Mouse (Mus musculus) ES-E14 (cell line): ENCODE data around the gene Sdf4. TPM values are rescaled to one million over a fixed set of nuclear protein-coding genes. Genes with fewer than 3 reads are reported as not detected.

ENCODE experiments used
- DNase-seq: peaks from one replicate; pipeline ENCODE4 v3.0.0-alpha.2; 2013; ENCODE audit warnings: low read depth, low spot score
- H3K27ac ChIP-seq: 2 replicates; pipeline ENCODE4 v1.5.1; 2012; ENCODE audit warnings: low read depth, mild to moderate bottlenecking, low read length, moderate library complexity, mixed read lengths; ENCODE audit not compliant: poor library complexity, insufficient read depth, severe bottlenecking
- H3K36me3 ChIP-seq: 2 replicates; pipeline ENCODE4 v1.6.1; 2012; ENCODE audit warnings: mild to moderate bottlenecking, low read length, moderate library complexity, mixed read lengths; ENCODE audit not compliant: control insufficient read depth, poor library complexity, insufficient read depth, severe bottlenecking
- H3K4me1 ChIP-seq, 2 experiments: fragments of 150-350 bp in 1 of 2; sonication (generic) in 1 of 2; 2 replicates each; pipeline ENCODE4 v1.6.1; 2012; ENCODE audit warnings: low read length in 2 of 2, mild to moderate bottlenecking in 1 of 2, mixed read lengths in 1 of 2; ENCODE audit not compliant: control insufficient read depth in 2 of 2, insufficient read depth in 2 of 2, poor library complexity in 1 of 2
- H3K4me3 ChIP-seq, 2 experiments: fragments of 150-350 bp in 1 of 2; sonication (generic) in 1 of 2; 2 replicates each; pipeline ENCODE4 v1.5.1; 2012; ENCODE audit warnings: low read length in 2 of 2, low read depth in 1 of 2, mild to moderate bottlenecking in 1 of 2, mixed read lengths in 1 of 2; ENCODE audit not compliant: insufficient read depth in 1 of 2, poor library complexity in 1 of 2, severe bottlenecking in 1 of 2
- H3K9ac ChIP-seq: 2 replicates; pipeline ENCODE4 v1.6.1; 2012; ENCODE audit warnings: low read depth, mild to moderate bottlenecking, low read length, mixed read lengths; ENCODE audit not compliant: poor library complexity, insufficient read depth, severe bottlenecking
- H3K9me3 ChIP-seq: fragments of 150-350 bp; sonication (generic); 2 replicates; pipeline ENCODE4 v1.6.1; 2012; ENCODE audit warnings: low read depth, mild to moderate bottlenecking, low read length; ENCODE audit not compliant: control insufficient read depth, insufficient read depth
- CHD2 ChIP-seq: IDR thresholded peaks from 2 replicates; pipeline ENCODE4 v1.6.1; 2014; ENCODE audit warnings: mild to moderate bottlenecking, low read depth, low read length, inconsistent platforms
- HCFC1 ChIP-seq: IDR thresholded peaks from 2 replicates; pipeline ENCODE4 v1.6.1; 2012; ENCODE audit warnings: low read length, inconsistent platforms, borderline replicate concordance; ENCODE audit not compliant: insufficient read depth
- MAFK ChIP-seq: IDR thresholded peaks from 2 replicates; pipeline ENCODE4 v1.6.1; 2014; ENCODE audit warnings: mild to moderate bottlenecking, low read depth, low read length, inconsistent platforms; ENCODE audit not compliant: insufficient read depth
- ZC3H11A ChIP-seq: IDR thresholded peaks from 2 replicates; pipeline ENCODE4 v1.6.1; 2012; ENCODE audit warnings: low read depth, mild to moderate bottlenecking, inconsistent platforms, low read length, borderline replicate concordance
- ZNF384 ChIP-seq: IDR thresholded peaks from 2 replicates; pipeline ENCODE4 v1.6.1; 2012; ENCODE audit warnings: low read depth, low read length, inconsistent platforms
- in situ Hi-C, 2 experiments: fragments of 600-800 bp; cut with MboI; formaldehyde crosslinking; loops; one replicate each; pipeline ENCODE4 v1.15.1; 2025; ENCODE audit warnings: low sequenced_read_pairs in 2 of 2, inconsistent platforms in 1 of 2; ENCODE audit not compliant: unreplicated experiment in 2 of 2
- total RNA-seq: library from RNA; depleted of rRNA; stranded (reverse); fragments of 300-350 nt; gene quantifications from 2 replicates; pipeline ENCODE4 v1.2.3, GENCODE M21; 2012

The Sdf4 gene
- total RNA-seq, 1 experiment, result 176 TPM

- no peaks in the 10 kb centered on the region for H3K9me3 ChIP-seq
Observed at GRCm38 (mm10) chr4:156054606-156055005, 61.9 kb downstream of the Sdf4 start.

GRCm38 (mm10) chr4:156055173-156055572, 62.5 kb downstream of the Sdf4 start:
- in situ Hi-C loops, result no loop called here
- no peak overlapping the region for H3K9ac ChIP-seq
- peaks cover 5 to 9% of the 10 kb centered on the region in 2 experiments; a peak in 3 of 4 replicates for H3K4me1 ChIP-seq
- no peaks in the 10 kb centered on the region for H3K9me3 ChIP-seq
- peaks cover 3% of the 10 kb centered on the region; the same call in 1 of the 2 replicates for H3K36me3 ChIP-seq
- DNase-seq, result no peak
- no peak overlapping the region for H3K4me3 ChIP-seq
- no peak for TF ChIP-seq MAFK
- TF ChIP-seq HCFC1, result no peak
- TF ChIP-seq CHD2, result no peak
- TF ChIP-seq ZC3H11A, result no peak
- TF ChIP-seq ZNF384, result no peak
- no peak overlapping the region for H3K27ac ChIP-seq

More at GRCm38 (mm10) chr4:156054606-156055005, 61.9 kb downstream of the Sdf4 start:
- TF ChIP-seq ZNF384, result no peak
- no peak overlapping the region for H3K9ac ChIP-seq
- in situ Hi-C loops, result no loop called here
- no peak overlapping the region for H3K27ac ChIP-seq
- peaks cover 5 to 9% of the 10 kb centered on the region in 2 experiments; a peak in 3 of 4 replicates for H3K4me1 ChIP-seq
- H3K4me3 ChIP-seq, result no peak overlapping the region
- H3K36me3 ChIP-seq, result peaks cover 3% of the 10 kb centered on the region; the same call in 1 of the 2 replicates
- no peak for DNase-seq

- DNase-seq, result no peak
- H3K4me3 ChIP-seq, result peak overlapping the region in 1 of 2 experiments; percentile 66; a peak in 1 of 4 replicates
- peaks cover 5 to 9% of the 10 kb centered on the region in 2 experiments; a peak in 3 of 4 replicates for H3K4me1 ChIP-seq
- H3K36me3 ChIP-seq, result peaks cover 3% of the 10 kb centered on the region; the same call in 1 of the 2 replicates
- no peaks in the 10 kb centered on the region for H3K9me3 ChIP-seq
- in situ Hi-C loops, result no loop called here
- no peak overlapping the region for H3K27ac ChIP-seq
- no peak for TF ChIP-seq MAFK
- no peak for TF ChIP-seq ZNF384
- TF ChIP-seq CHD2, result no peak
- TF ChIP-seq ZC3H11A, result no peak
- no peak for TF ChIP-seq HCFC1
- no peak overlapping the region for H3K9ac ChIP-seq
Observed at GRCm38 (mm10) chr4:156057702-156058101, 65.0 kb downstream of the Sdf4 start.

GRCm38 (mm10) chr4:156058826-156059225, 66.2 kb downstream of the Sdf4 start:
- H3K4me1 ChIP-seq, result peaks cover 5 to 13% of the 10 kb centered on the region in 2 experiments; a peak in 3 of 4 replicates
- no peaks in the 10 kb centered on the region for H3K9me3 ChIP-seq
- peak overlapping the region; percentile 57 to 66 for H3K4me3 ChIP-seq
- peak overlapping the region; percentile 46 for H3K9ac ChIP-seq
- TF ChIP-seq ZNF384 (no peak), HCFC1 (no peak), ZC3H11A (no peak), CHD2 (no peak), MAFK (no peak)
- in situ Hi-C loops, result no loop called here
- no peak for DNase-seq
- H3K36me3 ChIP-seq, result peaks cover 3% of the 10 kb centered on the region; the same call in 1 of the 2 replicates
- peak overlapping the region; percentile 66; the same call in 1 of the 2 replicates for H3K27ac ChIP-seq

- Histone ChIP-seq H3K4me1 (peaks cover 5 to 16% of the 10 kb centered on the region in 2 experiments; a peak in 3 of 4 replicates), H3K4me3 (peak within 1 kb of the TSS; percentile 57 to 66), H3K9ac (peak within 1 kb of the TSS; percentile 46), H3K27ac (peak within 1 kb of the TSS; percentile 66; the same call in 1 of the 2 replicates), H3K9me3 (no peaks in the 10 kb centered on the region), H3K36me3 (peaks cover 3% of the 10 kb centered on the region; the same call in 1 of the 2 replicates)
- DNase-seq, result no peak
- no peak for TF ChIP-seq ZC3H11A
- no peak for TF ChIP-seq CHD2
- no peak for TF ChIP-seq ZNF384
- TF ChIP-seq HCFC1, result no peak
- no peak for TF ChIP-seq MAFK
- in situ Hi-C loops, result no loop called here
Observed at GRCm38 (mm10) chr4:156059261-156059660, 66.6 kb downstream of the Sdf4 start, which contains the start of gene Ttll10. Ttll10 (minus strand) TSS chr4:156059414.
